Comparison of ENCODE assay signal across 1 mouse cellular context in genomic region chr7:142385742-142386403, GRCm38 (mm10).
TF ChIP-seq lines count a peak whose summit lies in the region.

No protein-coding gene starts in this region.

TF ChIP-seq in MEL, 35 proteins besides CTCF, POLR2A, EP300 and RAD21 (continued from another document):
- TF ChIP-seq BHLHE40 (IDR thresholded peaks at IDR 0.05; ENCODE audit: borderline replicate concordance, low read depth, low read length) (no peak), ELF1 (IDR thresholded peaks at IDR 0.05; ENCODE audit: low read depth, low read length) (no peak)
TF ChIP-seq in MEL: peak in this region for 0.
